Mouse (Mus musculus) thymus, postnatal 10 days (tissue): ENCODE measurements around the gene Fgfr4.
"Not testable (repeated sequence)": the region's sequence is repeated elsewhere in the genome, so short reads cannot be mapped to it uniquely, and the experiment has no call there.

Experiments
- DNase-seq, 2 experiments: peaks; one replicate each; pipeline ENCODE4 v3.0.0; 2021; ENCODE audit warnings: low spot score in 2 of 2

Gene Fgfr4

DNA sequence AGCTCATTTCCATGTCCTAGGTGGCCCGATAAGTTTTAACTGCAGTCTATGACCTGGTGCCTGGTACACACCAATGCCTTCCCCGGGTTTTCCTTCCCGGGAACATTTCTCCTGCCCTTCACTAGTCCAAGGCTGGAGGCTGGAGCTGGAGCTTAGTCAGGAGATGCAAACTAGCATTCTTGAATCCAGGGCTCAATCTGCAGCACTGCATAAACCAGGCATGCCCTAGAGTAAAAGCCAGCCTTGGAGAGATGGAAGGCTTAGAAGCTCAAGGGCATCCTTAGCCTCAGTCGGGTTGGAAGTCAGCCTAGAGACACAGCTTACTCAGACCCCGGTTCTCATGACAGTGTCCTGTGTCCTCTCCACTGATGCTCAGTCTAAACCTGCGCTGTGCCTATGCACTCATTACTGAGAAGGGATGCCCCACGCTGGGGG lies 19.9 kb downstream of the Fgfr4 start:
- DNase-seq, result no peak

- no peak for DNase-seq
Observed at GRCm38 (mm10) chr13:55174347-55174746, 21.9 kb downstream of the Fgfr4 start.

GRCm38 (mm10) chr13:55176265-55176664 lies 23.8 kb downstream of the Fgfr4 start:
- DNase-seq, result no peak

DNA sequence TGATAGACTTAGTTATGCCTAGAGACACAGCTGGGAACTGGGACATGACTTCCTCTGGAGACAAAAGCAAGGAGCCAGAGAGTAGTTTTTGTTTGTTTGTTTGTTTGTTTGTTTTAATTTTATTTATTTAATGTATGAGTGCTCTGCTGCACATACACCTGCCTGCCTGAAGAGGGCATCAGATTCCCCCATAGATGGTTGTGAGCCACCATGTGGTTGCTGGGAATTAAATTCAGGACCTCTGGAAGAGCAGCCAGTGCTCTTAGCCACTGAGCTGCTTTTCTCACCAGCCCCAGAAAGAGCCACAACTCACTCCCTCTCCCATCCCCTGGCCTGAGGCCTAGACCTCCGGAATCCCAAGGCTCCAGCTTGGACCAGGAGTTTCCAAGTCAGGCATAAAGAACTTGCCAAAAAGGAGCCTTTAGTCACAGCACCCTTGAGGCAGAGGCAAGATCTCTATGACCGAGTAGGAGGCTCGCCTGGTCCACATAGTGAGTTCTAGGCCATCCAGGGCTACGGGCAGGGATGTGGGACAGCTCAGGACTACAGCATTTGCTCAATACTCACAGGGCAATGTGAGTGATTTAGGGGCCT lies 25.6 kb downstream of the Fgfr4 start:
- no peak for DNase-seq

DNA sequence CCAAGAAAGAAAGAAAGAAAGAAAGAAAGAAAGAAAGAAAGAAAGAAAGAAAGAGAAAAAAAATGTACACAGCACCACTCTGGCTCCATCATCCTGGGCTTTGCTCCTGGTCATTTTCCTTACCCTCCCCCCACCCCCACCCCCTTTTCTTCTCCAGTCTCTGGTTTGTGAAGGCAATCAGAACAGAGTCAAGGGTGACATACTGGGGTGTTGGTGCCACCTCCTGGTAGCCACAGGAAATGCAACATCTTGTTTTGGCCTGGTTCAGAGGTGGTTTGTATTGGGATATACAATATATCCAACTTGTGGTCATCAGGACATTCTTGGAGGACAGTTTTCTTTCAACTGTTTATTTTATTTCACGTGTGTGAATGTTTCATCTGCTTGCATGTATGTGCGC lies 26.1 kb downstream of the Fgfr4 start:
- peak; percentile 35 to 60 for DNase-seq

DNA sequence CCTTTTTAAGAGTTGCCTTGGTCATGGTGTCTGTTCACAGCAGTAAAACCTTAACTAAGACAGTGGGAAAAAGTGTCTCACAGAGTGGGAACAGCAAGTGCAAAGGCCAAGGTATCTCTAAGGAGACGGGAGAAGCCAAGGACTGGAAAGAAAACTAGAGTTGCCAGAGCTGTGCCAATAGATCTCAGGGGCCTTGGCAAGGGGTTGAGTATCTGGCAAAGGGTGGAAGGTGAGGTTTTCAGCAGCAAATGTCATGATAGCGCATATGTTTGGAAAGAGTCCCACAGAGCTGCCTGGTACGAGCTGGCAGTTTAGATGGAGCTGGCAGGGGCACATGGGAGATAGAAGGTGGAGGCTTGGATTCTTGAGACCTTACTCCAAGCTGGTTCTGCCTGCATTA lies 27.2 kb downstream of the Fgfr4 start:
- no peak for DNase-seq

DNA sequence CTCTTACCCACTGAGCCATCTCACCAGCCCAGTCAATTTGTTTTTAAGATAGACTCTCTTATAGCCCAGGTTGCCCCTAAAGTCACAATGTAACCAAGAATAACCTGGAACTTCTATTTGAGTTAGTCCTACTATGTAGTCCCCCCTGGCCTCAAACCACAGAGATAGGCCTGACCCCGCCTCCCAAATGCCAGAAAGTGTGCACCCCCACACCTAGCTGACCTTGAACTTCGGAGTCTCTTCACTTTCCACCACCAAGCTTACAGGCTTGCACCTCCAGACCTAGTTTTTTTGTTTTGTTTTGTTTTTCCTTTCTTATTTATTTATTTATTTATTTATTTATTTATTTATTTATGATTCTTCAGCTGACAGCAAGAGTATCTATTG lies 29.3 kb downstream of the Fgfr4 start:
- DNase-seq, result no peak

DNA sequence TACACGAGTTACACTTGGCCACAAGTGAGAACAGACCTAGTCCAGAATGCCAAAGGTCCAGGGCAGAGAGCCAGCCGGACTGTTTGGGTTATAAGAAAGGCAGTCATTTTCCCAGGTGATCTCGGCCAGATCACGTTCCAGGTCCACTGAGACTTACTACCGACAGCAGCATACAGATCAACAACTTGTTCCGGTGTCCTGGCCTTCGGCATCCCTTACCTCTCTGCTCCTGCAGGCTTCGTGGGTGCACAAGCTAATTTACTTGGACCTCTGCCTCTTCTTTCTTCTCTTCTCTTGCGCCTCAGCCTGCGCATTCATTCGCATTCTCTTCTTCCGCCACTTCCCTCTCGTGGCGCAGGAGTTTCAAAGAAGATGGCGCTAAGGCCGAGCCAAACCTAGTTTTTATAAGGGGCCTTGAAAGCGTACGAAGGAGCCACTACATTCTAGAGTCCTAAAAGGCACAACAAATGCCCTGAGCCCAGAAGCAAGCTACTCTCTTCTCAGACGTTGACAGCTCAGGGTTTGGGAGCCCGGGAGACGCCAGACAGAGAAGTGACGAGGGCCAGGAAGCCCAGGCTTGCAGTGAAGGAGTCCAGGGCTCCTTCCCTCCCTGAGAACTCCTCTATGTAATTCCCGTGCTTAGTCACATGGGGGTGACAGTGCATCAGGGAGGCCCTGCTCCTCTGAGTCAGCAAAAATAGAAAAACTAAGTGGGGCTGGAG lies 29.9 kb downstream of the Fgfr4 start:
- DNase-seq, result no peak

DNA sequence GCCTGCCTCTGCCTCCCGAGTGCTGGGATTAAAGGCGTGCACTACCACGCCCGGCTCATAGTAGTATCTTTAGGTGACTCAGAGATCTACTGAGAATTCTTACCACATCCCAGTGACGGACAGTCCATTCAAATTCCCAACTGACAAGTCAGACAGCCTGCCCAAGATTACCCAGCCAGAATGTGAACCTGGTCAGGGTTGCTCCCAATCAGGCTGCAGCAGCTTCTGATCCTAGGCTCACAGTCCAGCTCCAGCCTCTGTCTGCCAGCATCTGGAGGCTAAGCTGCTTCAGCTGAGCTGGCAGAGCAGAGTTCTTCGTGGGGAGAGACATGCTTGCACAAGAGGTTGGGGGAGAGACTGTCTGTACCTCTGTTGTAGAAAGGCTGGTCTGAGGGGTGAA lies 30.9 kb downstream of the Fgfr4 start:
- no peak for DNase-seq

DNA sequence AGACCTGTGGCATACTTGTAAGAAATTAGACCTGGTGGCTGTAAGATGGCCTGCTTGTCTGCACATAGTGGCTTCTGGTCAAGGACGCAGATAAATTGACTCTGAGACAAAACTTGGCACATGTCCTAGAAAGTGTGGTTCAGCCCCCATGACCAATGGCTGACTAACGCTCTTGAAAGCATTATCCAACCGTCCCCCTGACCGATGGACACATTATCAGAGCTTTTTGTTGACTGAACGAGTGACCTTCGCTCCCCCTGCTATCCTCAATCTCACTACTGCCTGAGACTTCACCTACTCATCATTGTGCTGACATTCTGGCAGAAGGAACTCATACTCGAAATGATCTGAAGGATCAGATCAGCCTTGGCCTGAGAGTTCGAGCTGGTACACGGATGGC lies 34.6 kb downstream of the Fgfr4 start:
- not testable (repeated sequence) for DNase-seq

DNA sequence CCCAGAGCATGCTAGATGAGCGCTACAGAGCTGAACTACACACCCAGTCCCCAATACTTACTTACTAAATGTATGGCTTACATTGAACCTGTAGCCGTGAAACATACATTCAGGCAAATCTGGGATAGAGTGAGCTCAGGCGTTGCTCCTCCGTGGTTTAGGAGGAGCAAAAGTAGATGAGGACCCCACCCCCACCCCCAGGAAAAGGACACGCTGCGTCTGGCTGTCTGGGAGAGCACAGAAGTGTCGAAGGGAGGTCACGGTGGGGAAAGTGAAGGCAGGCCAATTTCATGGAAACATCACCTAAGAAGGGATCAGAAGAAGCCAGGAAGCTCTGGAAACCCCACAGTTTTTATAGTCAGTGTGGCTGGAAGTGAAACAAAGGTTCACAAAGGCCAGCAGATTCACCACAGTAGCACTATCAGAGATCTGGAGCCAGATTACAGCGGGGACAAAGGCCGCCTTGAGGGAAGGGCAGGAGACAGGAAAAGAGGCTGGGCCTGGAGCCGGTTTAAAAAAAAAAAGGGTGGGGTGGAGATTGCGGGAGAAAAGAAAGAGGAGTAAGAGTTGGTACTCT lies 37.2 kb downstream of the Fgfr4 start:
- DNase-seq, result no peak

- DNase-seq, result peak; percentile 86 to 87
Observed at GRCm38 (mm10) chr13:55190121-55190868, 37.9 kb downstream of the Fgfr4 start.

DNA sequence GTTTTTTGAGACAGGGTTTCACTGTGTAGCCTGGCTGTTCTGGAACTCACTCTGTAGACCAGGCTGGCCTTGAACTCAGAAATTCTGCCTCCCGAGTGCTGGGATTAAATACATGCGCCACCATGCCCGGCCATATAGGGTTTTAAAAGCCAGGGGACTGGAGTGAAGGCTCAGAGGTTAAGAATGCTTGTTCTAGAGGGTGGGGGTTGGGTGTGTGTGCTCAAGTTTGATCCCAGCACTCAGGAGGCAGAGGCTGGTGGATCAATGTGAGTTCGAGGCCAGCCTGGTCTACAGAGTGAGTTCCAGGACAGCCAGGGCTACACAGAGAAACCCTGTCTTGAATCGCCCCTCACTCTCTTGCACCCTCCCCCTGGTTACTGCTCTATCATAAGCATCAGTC lies 39.1 kb downstream of the Fgfr4 start:
- no peak for DNase-seq

DNA sequence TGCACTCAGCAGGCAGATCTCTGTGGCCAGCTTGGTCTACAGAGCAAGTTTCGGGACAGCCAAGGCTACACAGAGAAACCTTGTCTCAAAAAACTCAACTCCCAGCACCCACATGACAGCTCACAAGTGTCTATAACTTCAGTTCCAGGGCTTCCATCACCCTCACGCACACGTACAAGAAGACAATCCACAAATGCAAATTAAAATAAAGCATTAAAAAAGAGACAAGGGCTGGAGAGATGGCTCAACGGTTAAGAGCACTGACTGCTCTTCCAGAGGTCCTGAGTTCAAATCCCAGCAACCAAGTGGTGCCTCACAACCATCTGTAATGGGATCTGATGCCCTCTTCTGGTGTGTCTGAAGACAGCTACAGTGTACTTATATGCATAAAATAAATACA lies 50.3 kb downstream of the Fgfr4 start:
- not testable (repeated sequence) for DNase-seq

DNA sequence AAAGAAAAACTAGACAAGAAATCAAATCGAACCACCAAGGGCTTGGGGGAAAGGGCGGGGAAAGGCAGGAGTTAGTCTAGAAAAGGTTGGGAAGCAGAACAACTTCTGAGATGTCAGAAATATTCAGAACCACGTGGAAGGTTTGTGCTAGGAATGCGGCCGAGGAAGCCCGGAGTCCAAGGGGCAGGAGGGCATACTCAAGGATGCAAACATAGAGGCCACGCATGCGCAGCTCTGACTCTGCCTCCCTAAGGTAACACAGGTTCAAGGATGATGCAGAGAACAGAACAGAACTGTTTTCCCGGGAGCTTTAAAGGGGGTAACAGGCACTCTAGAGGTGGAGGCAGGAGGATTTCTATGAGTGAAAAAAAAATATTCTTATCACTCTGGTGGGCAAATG lies 51.3 kb downstream of the Fgfr4 start:
- no peak for DNase-seq

GRCm38 (mm10) chr13:55204667-55205389 lies 52.4 kb downstream of the Fgfr4 start:
- no peak for DNase-seq

- no peak for DNase-seq
Observed at GRCm38 (mm10) chr13:55205448-55206205, 53.2 kb downstream of the Fgfr4 start.

GRCm38 (mm10) chr13:55208837-55209648 lies 56.6 kb downstream of the Fgfr4 start:
- DNase-seq, result peak in 1 of 2 experiments; percentile 11

GRCm38 (mm10) chr13:55209649-55210192 lies 57.3 kb downstream of the Fgfr4 start, which contains the start of gene Nsd1:
Nsd1 (plus strand) TSS chr13:55209782.
- peak in 1 of 2 experiments; percentile 35 for DNase-seq
